Mouse (Mus musculus) left cerebral cortex, adult 9 months (tissue): ENCODE results near the gene Acbd4.

ENCODE experiments used
- DNase-seq, 2 experiments: peaks; one replicate each; pipeline ENCODE4 v3.0.0; 2022; ENCODE audit warnings: low spot score in 2 of 2

Gene Acbd4

GRCm38 (mm10) chr11:103101481-103101865, at the start of gene Acbd4, which contains the start of gene Plcd3:
TSS of gene Acbd4 (plus strand) at chr11:103101682.
TSS of gene Plcd3 (minus strand) at chr11:103101658.
- DNase-seq: peak in 1 of 2 experiments; percentile 73

GRCm38 (mm10) chr11:103052078-103052477, 49.4 kb upstream of the Acbd4 start:
- no peak for DNase-seq

- no peak for DNase-seq
Measured at GRCm38 (mm10) chr11:103053191-103054076, 48.0 kb upstream of the Acbd4 start.

- DNase-seq: peak in 1 of 2 experiments; percentile 91
Measured at GRCm38 (mm10) chr11:103054798-103055197, 46.7 kb upstream of the Acbd4 start.

- no peak for DNase-seq
Measured at GRCm38 (mm10) chr11:103056636-103057035, 44.8 kb upstream of the Acbd4 start.

- DNase-seq: no peak
Measured at GRCm38 (mm10) chr11:103058499-103059085, 42.9 kb upstream of the Acbd4 start.

- DNase-seq: no peak
Measured at GRCm38 (mm10) chr11:103066191-103067050, 35.1 kb upstream of the Acbd4 start.

GRCm38 (mm10) chr11:103067051-103067361, 34.5 kb upstream of the Acbd4 start:
- DNase-seq: no peak

- no peak for DNase-seq
Measured at GRCm38 (mm10) chr11:103067457-103068001, 34.0 kb upstream of the Acbd4 start.

- no peak for DNase-seq
Measured at GRCm38 (mm10) chr11:103068272-103068671, 33.2 kb upstream of the Acbd4 start.

GRCm38 (mm10) chr11:103068884-103069283, 32.6 kb upstream of the Acbd4 start:
- DNase-seq: no peak

- no peak for DNase-seq
Measured at GRCm38 (mm10) chr11:103069731-103070130, 31.8 kb upstream of the Acbd4 start.

GRCm38 (mm10) chr11:103070322-103070880, 31.1 kb upstream of the Acbd4 start:
- no peak for DNase-seq

GRCm38 (mm10) chr11:103073671-103074070, 27.8 kb upstream of the Acbd4 start:
- DNase-seq: no peak

- no peak for DNase-seq
Measured at GRCm38 (mm10) chr11:103074121-103074650, 27.3 kb upstream of the Acbd4 start.

- DNase-seq: no peak
Measured at GRCm38 (mm10) chr11:103074796-103075323, 26.6 kb upstream of the Acbd4 start.

GRCm38 (mm10) chr11:103076010-103076409, 25.5 kb upstream of the Acbd4 start:
- no peak for DNase-seq

- DNase-seq: no peak
Measured at GRCm38 (mm10) chr11:103076581-103076980, 24.9 kb upstream of the Acbd4 start.

GRCm38 (mm10) chr11:103078131-103078530, 23.4 kb upstream of the Acbd4 start:
- DNase-seq: no peak

GRCm38 (mm10) chr11:103080323-103081091, 21.0 kb upstream of the Acbd4 start:
- DNase-seq: no peak
